Mouse (Mus musculus): ENCODE measurements around the gene Hipk4. TPM values are rescaled to one million over a fixed set of nuclear protein-coding genes. Genes with fewer than 3 reads are reported as not detected.

Hipk4 gene
- 0.10 and 0.16 TPM in 2 replicates for polyA plus RNA-seq (2015; fragmentation: Nextera tagmentation; extraction: Ambion mirVana)

DNA sequence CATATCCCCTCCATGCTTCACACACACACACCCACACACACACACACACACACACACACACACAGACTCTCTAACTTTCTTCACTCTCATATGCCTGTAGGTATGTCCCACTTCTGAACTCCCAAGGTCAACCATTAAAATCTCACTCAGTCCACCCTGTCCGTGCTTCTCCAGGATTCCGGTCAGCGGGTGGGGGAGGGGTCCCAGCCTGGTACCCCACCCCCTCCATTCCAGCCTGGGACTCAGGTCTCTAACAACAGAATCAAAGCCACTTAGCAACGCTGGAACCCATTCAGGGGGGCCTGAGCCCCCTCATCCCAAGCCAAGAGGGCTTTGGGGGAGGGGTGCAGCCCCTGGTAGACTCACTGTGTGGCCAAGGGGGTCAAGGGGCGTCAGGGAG lies at the start of gene Hipk4:
TSS of gene Hipk4 (plus strand) at position 301 of the 400 bp plus-strand sequence.
- Histone ChIP-seq H3K36me3 (replicated peaks) (no peaks in the 10 kb centered on the region), H3K9me3 (replicated peaks) (0 out of 2 replicates have a peak, but pooled peaks cover 3% of the 10 kb centered on the region), H3K4me3 (replicated peaks) (no peak within 1 kb of the TSS), H3K27me3 (no peaks in the 10 kb centered on the region), H3K27ac (replicated peaks) (no peak within 1 kb of the TSS), H3K9ac (no peak within 1 kb of the TSS), H3K4me1 (replicated peaks) (peaks cover 26% of the 10 kb centered on the region), H3K4me2 (no peak within 1 kb of the TSS)
- 61% methylated on average over 5 of the region's 5 CpGs for WGBS (ENCODE audit: insufficient replicate concordance)
- ATAC-seq (ENCODE audit: insufficient read depth): no peak

DNA sequence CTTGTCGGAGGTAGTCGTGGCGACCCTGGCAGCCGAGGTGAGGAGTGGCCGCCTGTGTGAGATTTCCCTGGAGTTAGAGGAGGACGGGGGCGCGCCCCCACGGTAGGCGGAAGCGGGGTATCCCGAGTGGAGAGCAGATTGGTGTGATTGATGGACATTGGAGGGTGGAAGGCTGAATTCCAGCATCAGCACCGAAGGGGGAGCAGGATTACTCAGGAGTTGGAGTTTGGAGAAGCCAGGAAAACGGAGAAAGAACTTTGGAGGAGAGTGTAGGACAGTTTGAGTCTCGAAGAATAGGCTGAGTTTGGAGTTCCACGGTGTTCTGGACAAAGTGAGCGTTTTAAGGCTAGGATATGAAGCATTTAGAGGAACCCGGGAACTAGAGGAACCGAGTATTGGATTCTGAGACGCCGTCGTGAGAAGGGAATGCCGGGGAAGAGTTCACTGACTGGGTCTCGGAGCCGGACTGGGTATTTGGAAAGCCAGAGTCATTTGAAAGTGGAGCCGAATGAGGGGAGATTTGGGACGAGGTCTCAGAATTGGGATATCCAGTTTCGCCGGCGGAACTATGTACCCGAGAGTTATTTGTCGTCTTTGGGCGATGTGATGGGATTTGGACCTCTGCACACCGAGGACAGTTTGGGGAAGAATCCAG lies 49.1 kb upstream of the Hipk4 start:
- no peak for ATAC-seq (ENCODE audit: insufficient read depth)
- Histone ChIP-seq H3K27me3 (no peaks in the 10 kb centered on the region), H3K36me3 (replicated peaks) (peaks cover 35% of the 10 kb centered on the region), H3K4me1 (replicated peaks) (peaks cover 51% of the 10 kb centered on the region), H3K27ac (replicated peaks) (peak overlapping the region; percentile 98), H3K4me3 (replicated peaks) (peak overlapping the region; percentile 85), H3K4me2 (peak overlapping the region; percentile 76), H3K9me3 (replicated peaks) (no peaks in the 10 kb centered on the region), H3K9ac (peak overlapping the region; percentile 95)
- under 1% methylated on average over 34 of the region's 34 CpGs for WGBS (ENCODE audit: insufficient replicate concordance)

DNA sequence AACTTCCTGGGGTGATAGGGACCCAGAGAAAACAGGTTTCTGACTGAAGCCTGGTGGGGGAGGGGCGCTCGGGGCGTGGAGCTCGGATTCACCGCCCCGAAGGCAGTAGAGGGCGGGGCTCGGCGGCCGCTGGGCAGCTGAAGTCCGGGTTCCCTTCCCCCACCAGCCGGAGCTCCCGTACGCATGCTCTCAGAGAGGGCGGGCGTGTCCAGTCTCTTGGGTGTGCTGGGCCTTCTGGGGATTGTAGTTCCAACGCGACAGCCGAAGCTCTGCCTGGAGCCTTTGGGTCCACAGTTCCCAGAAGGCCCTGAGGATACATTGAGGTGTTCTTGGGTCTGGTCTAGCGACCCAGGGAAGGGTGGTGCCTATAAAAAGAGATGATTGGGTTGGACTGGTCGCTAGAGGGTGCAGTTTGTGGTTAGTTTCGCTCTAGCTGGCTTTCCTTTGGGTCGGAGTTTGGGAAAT lies 48.5 kb upstream of the Hipk4 start:
- peak overlapping the region; percentile 76 for H3K4me2 ChIP-seq
- peaks cover 56% of the 10 kb centered on the region for H3K4me1 ChIP-seq (replicated peaks)
- peak overlapping the region; percentile 95 for H3K9ac ChIP-seq
- H3K27ac ChIP-seq (replicated peaks): peak overlapping the region; percentile 98
- no peaks in the 10 kb centered on the region for H3K9me3 ChIP-seq (replicated peaks)
- no peaks in the 10 kb centered on the region for H3K27me3 ChIP-seq
- 0% methylated on average over 23 of the region's 23 CpGs for WGBS (ENCODE audit: insufficient replicate concordance)
- peaks cover 35% of the 10 kb centered on the region for H3K36me3 ChIP-seq (replicated peaks)
- H3K4me3 ChIP-seq (replicated peaks): peak overlapping the region; percentile 85
- ATAC-seq (ENCODE audit: insufficient read depth): peak; percentile 87

DNA sequence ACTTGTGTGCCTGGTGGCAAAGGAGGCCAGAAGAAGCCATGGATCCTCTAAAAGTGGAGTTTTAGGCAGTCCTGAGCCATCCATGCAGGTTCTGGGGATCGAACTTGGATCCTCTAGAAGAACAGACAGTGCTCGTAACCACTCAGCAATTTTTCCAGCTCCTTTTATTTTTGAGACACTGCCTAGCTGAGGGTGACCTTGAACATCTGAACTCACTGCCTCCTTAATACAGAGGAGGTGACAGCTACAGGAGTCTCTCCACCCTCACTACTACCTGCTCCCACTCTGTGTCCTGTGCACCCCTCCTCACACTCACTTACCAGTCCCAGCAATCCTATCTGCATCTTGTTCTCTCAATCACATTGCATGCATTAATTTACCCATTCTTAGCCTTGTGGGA lies 47.5 kb upstream of the Hipk4 start:
- Histone ChIP-seq H3K9me3 (replicated peaks) (no peaks in the 10 kb centered on the region), H3K9ac (peak overlapping the region; percentile 49), H3K4me3 (replicated peaks) (peak overlapping the region; percentile 85), H3K36me3 (replicated peaks) (peaks cover 35% of the 10 kb centered on the region), H3K4me2 (peak overlapping the region; percentile 76), H3K27ac (replicated peaks) (peak overlapping the region; percentile 98), H3K4me1 (replicated peaks) (peaks cover 67% of the 10 kb centered on the region), H3K27me3 (no peaks in the 10 kb centered on the region)
- 76% methylated on average over 2 of the region's 2 CpGs for WGBS (ENCODE audit: insufficient replicate concordance)
- no peak for ATAC-seq (ENCODE audit: insufficient read depth)

DNA sequence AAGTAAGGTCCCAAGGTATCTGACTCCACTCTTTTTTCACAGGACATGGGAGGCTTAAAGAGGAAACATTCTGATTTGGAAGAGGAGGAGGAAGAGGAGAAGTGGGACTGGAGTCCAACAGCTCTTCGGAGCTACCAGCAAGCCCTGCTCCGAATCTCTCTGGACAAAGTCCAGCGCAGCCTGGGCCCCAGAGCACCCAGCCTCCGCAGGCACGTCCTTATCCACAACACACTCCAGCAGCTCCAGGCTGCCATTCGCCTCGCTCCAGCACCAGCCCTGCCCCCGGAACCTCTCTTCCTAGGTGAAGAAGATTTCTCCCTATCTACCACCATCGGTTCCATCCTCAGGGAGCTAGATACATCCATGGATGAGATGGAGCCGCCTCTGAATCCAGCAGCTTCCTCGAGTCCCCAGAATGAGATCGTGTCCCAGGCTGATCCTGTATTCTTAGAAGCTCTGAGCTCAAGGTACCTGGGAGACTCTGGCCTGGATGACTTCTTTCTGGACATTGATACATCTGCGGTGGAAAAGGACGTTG lies 46.9 kb upstream of the Hipk4 start:
- no peak for ATAC-seq (ENCODE audit: insufficient read depth)
- Histone ChIP-seq H3K9me3 (replicated peaks) (no peaks in the 10 kb centered on the region), H3K4me1 (replicated peaks) (peaks cover 73% of the 10 kb centered on the region), H3K27ac (replicated peaks) (peak overlapping the region; percentile 98; the same call in 1 of the 2 replicates), H3K4me2 (peak overlapping the region; percentile 76), H3K36me3 (replicated peaks) (peaks cover 35% of the 10 kb centered on the region), H3K4me3 (replicated peaks) (peak overlapping the region; percentile 85), H3K9ac (no peak overlapping the region), H3K27me3 (no peaks in the 10 kb centered on the region)
- 82% methylated on average over 14 of the region's 14 CpGs for WGBS (ENCODE audit: insufficient replicate concordance)

DNA sequence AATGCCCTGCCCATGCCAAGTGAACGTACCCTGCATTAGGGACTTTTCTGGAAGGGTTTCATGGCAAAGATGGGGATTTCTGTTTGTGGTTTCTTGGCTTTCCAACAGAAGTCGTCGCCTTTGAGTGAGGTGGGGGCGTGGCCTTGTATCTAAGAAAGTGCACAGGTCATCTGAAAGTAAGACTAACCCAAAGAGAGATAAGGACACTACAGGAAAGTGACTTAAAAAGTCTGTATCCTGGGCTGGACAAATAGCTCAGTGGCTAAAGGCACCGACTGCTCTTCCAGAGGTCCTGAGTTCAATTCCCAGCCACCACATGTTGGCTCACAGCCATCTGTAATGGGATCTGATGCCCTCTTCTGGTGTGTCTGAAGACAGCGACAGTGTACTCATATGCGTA lies 44.5 kb upstream of the Hipk4 start:
- no peaks in the 10 kb centered on the region for H3K9me3 ChIP-seq (replicated peaks)
- H3K4me3 ChIP-seq (replicated peaks): no peak overlapping the region
- H3K27ac ChIP-seq (replicated peaks): peak overlapping the region; percentile 49
- WGBS (ENCODE audit: insufficient replicate concordance): 50% methylated on average over 7 of the region's 7 CpGs
- 0 out of 2 replicates have a peak overlapping the region, but pooled peaks have one; percentile 29 for H3K9ac ChIP-seq
- no peak for ATAC-seq (ENCODE audit: insufficient read depth)
- H3K4me1 ChIP-seq (replicated peaks): peaks cover 82% of the 10 kb centered on the region
- no peak overlapping the region for H3K4me2 ChIP-seq
- no peaks in the 10 kb centered on the region for H3K27me3 ChIP-seq
- peaks cover 35% of the 10 kb centered on the region for H3K36me3 ChIP-seq (replicated peaks)

DNA sequence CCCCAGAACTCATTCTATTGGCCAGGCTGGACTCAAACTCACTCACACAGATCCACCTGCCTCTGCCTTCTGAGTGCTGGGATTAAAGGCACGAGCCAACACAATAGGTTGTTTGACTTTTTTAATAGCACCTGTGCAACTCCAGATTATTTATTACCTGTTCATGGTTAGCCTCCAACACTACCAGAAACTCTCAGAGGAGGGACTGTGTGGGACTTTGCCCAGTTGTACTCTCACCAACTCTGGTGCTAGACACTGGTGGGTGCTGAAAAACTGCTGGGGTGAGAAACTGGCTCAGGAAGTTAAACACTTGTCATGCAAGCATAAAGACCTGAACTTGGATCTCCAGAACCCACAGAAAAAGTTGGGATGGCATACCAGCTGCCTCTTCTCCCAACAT lies 43.3 kb upstream of the Hipk4 start:
- Histone ChIP-seq H3K4me1 (replicated peaks) (peaks cover 94% of the 10 kb centered on the region), H3K4me3 (replicated peaks) (peak overlapping the region; percentile 54), H3K27me3 (no peaks in the 10 kb centered on the region), H3K9me3 (replicated peaks) (no peaks in the 10 kb centered on the region), H3K27ac (replicated peaks) (peak overlapping the region; percentile 92), H3K36me3 (replicated peaks) (peaks cover 35% of the 10 kb centered on the region), H3K4me2 (peak overlapping the region; percentile 76), H3K9ac (peak overlapping the region; percentile 25; the same call in 1 of the 2 replicates)
- no peak for ATAC-seq (ENCODE audit: insufficient read depth)
- WGBS (ENCODE audit: insufficient replicate concordance): 76% methylated on average over 1 of the region's 1 CpGs

DNA sequence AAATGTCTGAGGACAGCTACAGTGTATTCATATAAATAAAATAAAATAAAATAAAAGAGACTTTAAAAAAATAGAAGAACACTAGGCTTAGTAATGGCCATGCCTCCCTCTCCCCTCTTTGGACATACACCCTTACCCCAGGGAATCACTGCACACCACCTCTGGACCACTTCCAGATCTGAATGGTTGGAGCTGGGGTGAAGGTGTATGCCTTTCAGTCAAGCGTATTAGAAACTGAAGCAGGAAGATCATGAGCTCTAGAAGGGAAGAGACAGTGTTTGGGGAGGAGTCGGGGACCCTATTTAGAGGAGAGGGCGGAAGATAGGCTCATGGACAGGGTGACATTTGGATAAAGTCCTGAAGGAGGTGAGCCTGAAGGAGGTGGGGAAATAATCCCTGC lies 42.6 kb upstream of the Hipk4 start:
- 65% methylated on average over 3 of the region's 3 CpGs for WGBS (ENCODE audit: insufficient replicate concordance)
- peaks cover 34% of the 10 kb centered on the region for H3K36me3 ChIP-seq (replicated peaks)
- H3K4me1 ChIP-seq (replicated peaks): peaks cover 94% of the 10 kb centered on the region
- peak overlapping the region; percentile 76 for H3K4me2 ChIP-seq
- H3K9ac ChIP-seq: peak overlapping the region; percentile 68
- no peaks in the 10 kb centered on the region for H3K9me3 ChIP-seq (replicated peaks)
- no peak for ATAC-seq (ENCODE audit: insufficient read depth)
- no peaks in the 10 kb centered on the region for H3K27me3 ChIP-seq
- peak overlapping the region; percentile 54 for H3K4me3 ChIP-seq (replicated peaks)
- H3K27ac ChIP-seq (replicated peaks): peak overlapping the region; percentile 92

DNA sequence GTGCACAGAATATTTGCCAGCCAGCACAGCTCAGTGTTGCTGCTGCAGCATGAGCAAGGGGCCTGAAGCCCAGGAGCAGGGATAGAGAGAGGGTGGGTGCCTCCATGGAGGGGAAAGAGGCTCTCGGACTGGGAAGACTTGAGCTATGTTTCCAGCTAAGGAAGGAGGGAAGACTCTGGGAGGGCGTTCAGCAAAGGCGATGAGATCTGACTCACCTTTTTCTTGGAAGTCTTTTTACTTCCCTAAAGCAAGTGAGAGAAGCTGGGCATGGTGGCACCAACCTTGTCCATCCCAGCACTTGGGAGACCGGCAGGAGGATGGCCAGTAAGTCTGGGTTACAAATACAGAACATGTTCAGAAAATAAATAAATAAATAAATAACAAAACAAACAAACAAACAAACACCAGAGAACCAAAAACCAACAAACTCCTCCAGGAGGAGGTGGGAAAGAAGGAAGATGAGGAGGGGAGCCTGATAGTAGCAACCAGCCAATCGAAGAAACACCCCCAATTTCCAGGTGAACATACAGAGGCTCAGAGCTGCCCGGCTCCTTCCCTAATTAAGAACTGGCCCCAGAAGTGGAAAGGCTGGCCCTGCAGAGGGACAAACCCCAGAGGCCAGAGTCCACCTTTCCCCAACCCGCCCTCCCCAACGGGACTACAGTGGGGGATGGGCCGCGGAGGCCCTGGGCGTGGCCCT lies 42.0 kb upstream of the Hipk4 start:
- H3K27me3 ChIP-seq: no peaks in the 10 kb centered on the region
- H3K4me3 ChIP-seq (replicated peaks): peak overlapping the region; percentile 54
- H3K9me3 ChIP-seq (replicated peaks): no peaks in the 10 kb centered on the region
- peaks cover 94% of the 10 kb centered on the region for H3K4me1 ChIP-seq (replicated peaks)
- WGBS (ENCODE audit: insufficient replicate concordance): 18% methylated on average over 11 of the region's 11 CpGs
- ATAC-seq (ENCODE audit: insufficient read depth): no peak
- peaks cover 28% of the 10 kb centered on the region for H3K36me3 ChIP-seq (replicated peaks)
- H3K9ac ChIP-seq: peak overlapping the region; percentile 68
- H3K27ac ChIP-seq (replicated peaks): peak overlapping the region; percentile 92
- H3K4me2 ChIP-seq: peak overlapping the region; percentile 76

DNA sequence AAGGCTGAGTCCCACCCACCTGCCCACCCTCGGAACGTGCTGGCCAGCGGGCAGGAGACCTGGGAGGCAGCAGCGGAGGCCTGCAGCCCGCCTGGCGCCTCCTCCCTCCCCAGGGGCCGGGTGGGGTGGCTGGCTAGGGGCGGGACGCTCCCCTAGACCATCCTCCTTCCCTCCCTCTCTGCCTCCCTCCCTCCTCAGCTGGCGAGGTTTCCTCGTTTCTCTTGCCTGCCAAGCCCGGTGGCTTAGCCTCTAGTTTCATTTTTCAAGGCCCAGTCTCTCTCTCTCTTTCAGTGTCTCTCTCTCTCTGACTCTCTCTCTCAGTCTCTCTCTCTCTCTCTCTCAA lies 41.5 kb upstream of the Hipk4 start:
- Histone ChIP-seq H3K27ac (replicated peaks) (peak overlapping the region; percentile 92), H3K9ac (peak overlapping the region; percentile 68), H3K4me3 (replicated peaks) (peak overlapping the region; percentile 54), H3K9me3 (replicated peaks) (no peaks in the 10 kb centered on the region), H3K27me3 (no peaks in the 10 kb centered on the region), H3K4me1 (replicated peaks) (peaks cover 93% of the 10 kb centered on the region), H3K4me2 (peak overlapping the region; percentile 76), H3K36me3 (replicated peaks) (peaks cover 23% of the 10 kb centered on the region)
- WGBS (ENCODE audit: insufficient replicate concordance): 0% methylated on average over 12 of the region's 12 CpGs
- ATAC-seq (ENCODE audit: insufficient read depth): peak; percentile 97

DNA sequence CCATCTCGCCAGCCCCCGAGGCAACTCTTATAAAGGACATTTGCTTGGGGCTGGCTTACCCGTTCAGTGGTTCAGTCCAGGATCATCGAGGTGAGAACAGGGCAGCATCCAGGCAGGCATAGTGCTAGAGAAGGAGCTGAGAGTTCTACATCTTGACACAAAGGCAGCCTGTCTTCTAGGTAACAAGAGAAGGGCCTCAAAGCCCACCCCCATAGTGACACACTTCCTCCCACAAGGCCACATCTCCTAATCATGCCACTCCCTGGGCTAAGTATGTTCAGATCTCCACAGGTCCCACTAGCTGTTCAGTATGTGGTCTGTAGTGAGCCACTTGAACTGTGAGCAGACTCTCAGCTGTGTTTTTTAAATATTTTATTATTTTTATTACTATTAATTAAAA lies 39.2 kb upstream of the Hipk4 start:
- Histone ChIP-seq H3K27me3 (no peaks in the 10 kb centered on the region), H3K9me3 (replicated peaks) (no peaks in the 10 kb centered on the region), H3K36me3 (replicated peaks) (peaks cover 3% of the 10 kb centered on the region; the same call in 1 of the 2 replicates), H3K4me1 (replicated peaks) (peaks cover 85% of the 10 kb centered on the region), H3K4me2 (no peak overlapping the region), H3K9ac (no peak overlapping the region), H3K4me3 (replicated peaks) (no peak overlapping the region), H3K27ac (replicated peaks) (no peak overlapping the region)
- 76% methylated on average over 4 of the region's 4 CpGs for WGBS (ENCODE audit: insufficient replicate concordance)
- no peak for ATAC-seq (ENCODE audit: insufficient read depth)

All from liver, embryonic 15.5 days (tissue).